Mouse (Mus musculus) heart, embryonic 12.5 days (tissue): ENCODE data around the gene Peg12. TPM values are rescaled to one million over a fixed set of nuclear protein-coding genes. Genes with fewer than 3 reads are reported as not detected.
A peak's percentile ranks its signal among the peaks of the same experiment; 100 is the strongest.

Experiments used
- ATAC-seq: fragments of 200-750 bp; cut with Nextera tagmentation; 2 replicates; pipeline ENCODE4 v1.8.0; 2017; ENCODE audit warnings: moderate TSS enrichment, moderate library complexity; ENCODE audit not compliant: insufficient number of reproducible peaks, low FRiP score
- H3K27ac ChIP-seq: fragments of 300-500 bp; sonication (generic); 2 replicates; pipeline ENCODE4 v1.5.1; 2016; ENCODE audit warnings: mild to moderate bottlenecking, moderate library complexity; ENCODE audit not compliant: poor library complexity, severe bottlenecking
- H3K27me3 ChIP-seq: fragments of 300-500 bp; sonication (generic); replicated peaks from 2 replicates; pipeline ENCODE4 v1.6.1; 2016; ENCODE audit warnings: mild to moderate bottlenecking, moderate library complexity
- H3K36me3 ChIP-seq: fragments of 300-500 bp; sonication (generic); 2 replicates; pipeline ENCODE4 v1.6.1; 2016; ENCODE audit warnings: mild to moderate bottlenecking, moderate library complexity
- H3K4me1 ChIP-seq: fragments of 300-500 bp; sonication (generic); replicated peaks from 2 replicates; pipeline ENCODE4 v1.6.1; 2016; ENCODE audit warnings: mild to moderate bottlenecking
- H3K4me2 ChIP-seq: fragments of 300-500 bp; sonication (generic); 2 replicates; pipeline ENCODE4 v1.6.1; 2016; ENCODE audit warnings: mild to moderate bottlenecking, moderate library complexity
- H3K4me3 ChIP-seq: fragments of 300-500 bp; sonication (generic); 2 replicates; pipeline ENCODE4 v1.5.1; 2016; ENCODE audit warnings: mild to moderate bottlenecking
- H3K9ac ChIP-seq: fragments of 300-500 bp; sonication (generic); 2 replicates; pipeline ENCODE4 v1.6.1; 2016; ENCODE audit warnings: mild to moderate bottlenecking, moderate library complexity
- H3K9me3 ChIP-seq: fragments of 300-500 bp; sonication (generic); replicated peaks from 2 replicates; pipeline ENCODE4 v1.6.1; 2016; ENCODE audit warnings: mild to moderate bottlenecking, moderate library complexity
- WGBS: fragments of 180-500 bp; shearing (Covaris S2); methylation state at CpG from one replicate; pipeline ENCODE4 v1.1.7; 2016; 5-methylcytosine and 5-hydroxymethylcytosine counted together
- polyA plus RNA-seq: library from polyadenylated mRNA; unstranded; fragments of >200 nt; fragmentation: Nextera tagmentation; extraction: Ambion mirVana; gene quantifications from 2 replicates; pipeline ENCODE4 v1.2.1, GENCODE M21; 2016

The Peg12 gene
- polyA plus RNA-seq, 1 experiment from 2014 or later = 11.9 TPM

DNA sequence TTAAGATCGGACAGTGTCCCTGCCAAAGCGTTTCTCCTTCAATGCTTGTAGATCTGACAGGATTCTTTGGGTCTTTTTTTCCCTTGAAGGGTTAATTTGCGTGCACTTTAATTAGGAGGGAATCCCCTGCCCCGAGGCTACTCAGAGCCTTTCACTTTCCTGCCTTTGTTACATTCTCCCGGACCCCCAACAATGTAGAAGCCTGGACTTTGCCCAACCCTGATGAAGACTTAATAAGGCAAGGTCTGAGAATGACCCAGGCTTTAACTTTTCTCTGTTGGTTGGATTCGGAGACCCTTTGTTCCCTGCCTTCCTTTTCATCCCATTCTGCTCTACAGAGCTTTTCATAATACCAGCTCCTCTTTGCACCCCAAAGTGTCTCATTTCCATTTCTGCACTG lies 43.7 kb downstream of the Peg12 start:
- H3K27ac ChIP-seq = no peak overlapping the region
- no peak overlapping the region for H3K9ac ChIP-seq
- no peak for ATAC-seq
- H3K9me3 ChIP-seq = peaks cover 30% of the 10 kb centered on the region
- 64% methylated on average over 6 of the region's 6 CpGs for WGBS
- peaks cover 11% of the 10 kb centered on the region for H3K4me1 ChIP-seq
- 0 out of 2 replicates have a peak, but pooled peaks cover 5% of the 10 kb centered on the region for H3K27me3 ChIP-seq
- H3K4me3 ChIP-seq = no peak overlapping the region
- no peak overlapping the region for H3K4me2 ChIP-seq
- H3K36me3 ChIP-seq = no peaks in the 10 kb centered on the region

DNA sequence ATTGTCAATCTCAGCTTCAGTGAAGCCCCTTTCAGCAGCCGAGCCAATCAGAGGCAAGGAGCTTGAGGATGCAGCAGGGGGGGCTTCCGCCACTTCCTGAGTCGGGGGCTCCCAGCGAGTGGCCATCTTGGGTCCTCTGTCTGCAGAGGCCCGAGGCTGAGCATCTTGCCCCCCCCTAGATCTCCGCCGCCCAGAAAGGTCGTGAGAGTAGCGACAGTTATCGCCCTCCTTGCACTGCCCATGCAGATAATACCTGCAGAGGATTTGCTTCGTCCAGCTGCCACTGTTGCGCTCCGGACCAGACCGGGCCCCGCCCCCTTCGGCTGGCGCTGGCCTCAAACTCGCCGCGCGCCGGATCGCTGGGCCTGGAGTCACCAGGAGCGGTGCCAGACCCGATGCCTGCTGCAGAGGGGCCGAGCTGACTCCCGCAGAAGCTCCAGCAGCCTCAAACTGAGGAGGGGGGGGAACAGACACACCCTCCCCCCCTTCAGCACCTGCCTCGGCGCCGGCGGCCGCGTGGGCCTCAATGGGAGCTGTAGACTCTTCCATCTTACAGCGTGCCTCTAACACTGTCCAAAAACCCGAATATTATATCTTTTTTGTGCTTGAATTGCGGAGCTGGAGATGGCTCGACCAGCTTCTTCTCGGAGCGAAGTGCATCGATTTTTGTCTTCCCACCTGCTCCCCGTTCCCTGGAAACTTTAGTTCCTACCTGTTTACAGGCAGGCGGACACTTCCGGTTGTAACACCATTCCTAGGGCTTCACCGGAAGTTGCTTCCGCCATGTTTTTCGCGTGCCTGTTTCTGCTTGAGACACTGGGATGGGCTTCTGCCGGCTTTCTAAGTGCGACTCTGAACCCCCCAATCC lies 44.6 kb downstream of the Peg12 start, which contains the start of gene Mkrn3:
Gene Mkrn3, minus strand, starts transcription at position 647 of the 868 bp plus-strand sequence.
- Histone ChIP-seq H3K27me3 (0 out of 2 replicates have a peak, but pooled peaks cover 5% of the 10 kb centered on the region), H3K36me3 (no peaks in the 10 kb centered on the region), H3K27ac (0 out of 2 replicates have a peak within 1 kb of the TSS, but pooled peaks have one; percentile 9), H3K4me2 (peak within 1 kb of the TSS; percentile 77), H3K9me3 (peaks cover 30% of the 10 kb centered on the region), H3K4me3 (peak within 1 kb of the TSS; percentile 75), H3K4me1 (peaks cover 11% of the 10 kb centered on the region), H3K9ac (peak within 1 kb of the TSS; percentile 82)
- ATAC-seq = peak; percentile 72
- 18% methylated on average over 49 of the region's 49 CpGs for WGBS

DNA sequence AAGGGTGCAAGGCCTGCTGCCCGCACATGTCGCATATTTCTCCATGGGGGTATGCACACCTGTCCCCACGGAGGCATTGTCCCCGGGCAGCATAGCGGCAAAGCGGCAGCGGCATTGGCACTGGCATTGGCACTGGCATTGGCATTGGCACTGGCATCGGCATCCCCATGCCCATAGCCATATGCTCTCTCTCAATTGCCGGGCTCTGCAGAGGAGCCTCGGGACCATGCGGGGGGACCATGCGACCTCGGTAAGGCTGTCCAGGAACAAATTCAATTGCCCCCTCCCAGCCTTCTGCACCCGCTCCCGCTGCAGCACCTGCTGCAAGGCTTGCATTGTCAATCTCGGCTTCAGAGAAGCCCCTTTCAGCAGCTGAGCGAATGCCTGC lies 45.2 kb downstream of the Peg12 start:
- H3K27me3 ChIP-seq = 0 out of 2 replicates have a peak, but pooled peaks cover 5% of the 10 kb centered on the region
- peak overlapping the region; percentile 82 for H3K9ac ChIP-seq
- ATAC-seq = no peak
- WGBS = 59% methylated on average over 17 of the region's 17 CpGs
- peaks cover 11% of the 10 kb centered on the region for H3K4me1 ChIP-seq
- peak overlapping the region; percentile 75 for H3K4me3 ChIP-seq
- H3K27ac ChIP-seq = no peak overlapping the region
- peaks cover 30% of the 10 kb centered on the region for H3K9me3 ChIP-seq
- no peaks in the 10 kb centered on the region for H3K36me3 ChIP-seq
- peak overlapping the region; percentile 77 for H3K4me2 ChIP-seq

DNA sequence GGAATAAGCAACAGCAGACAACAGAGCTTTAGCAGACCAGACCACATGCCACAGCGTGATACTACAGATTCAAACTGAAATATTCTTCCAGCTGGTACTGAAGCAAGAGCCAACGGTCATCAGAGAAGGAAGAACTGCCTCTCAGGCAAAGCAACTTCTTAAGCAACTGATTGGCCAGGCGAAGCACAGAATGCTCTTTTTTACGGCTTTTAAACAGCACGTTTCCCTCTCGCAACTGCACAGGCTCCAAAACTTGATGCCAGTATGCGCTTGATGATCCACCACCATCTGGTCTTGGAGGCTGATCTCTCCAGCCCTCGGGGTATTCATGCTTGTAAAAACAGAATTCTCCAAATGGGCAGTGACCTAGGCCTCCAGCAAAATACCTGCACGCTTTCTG lies 46.0 kb downstream of the Peg12 start:
- Histone ChIP-seq H3K9me3 (peaks cover 28% of the 10 kb centered on the region), H3K9ac (no peak overlapping the region), H3K27ac (no peak overlapping the region), H3K36me3 (no peaks in the 10 kb centered on the region), H3K4me3 (no peak overlapping the region), H3K4me1 (peaks cover 11% of the 10 kb centered on the region), H3K27me3 (0 out of 2 replicates have a peak, but pooled peaks cover 4% of the 10 kb centered on the region), H3K4me2 (peak overlapping the region; percentile 77)
- WGBS = 77% methylated on average over 9 of the region's 9 CpGs
- no peak for ATAC-seq

DNA sequence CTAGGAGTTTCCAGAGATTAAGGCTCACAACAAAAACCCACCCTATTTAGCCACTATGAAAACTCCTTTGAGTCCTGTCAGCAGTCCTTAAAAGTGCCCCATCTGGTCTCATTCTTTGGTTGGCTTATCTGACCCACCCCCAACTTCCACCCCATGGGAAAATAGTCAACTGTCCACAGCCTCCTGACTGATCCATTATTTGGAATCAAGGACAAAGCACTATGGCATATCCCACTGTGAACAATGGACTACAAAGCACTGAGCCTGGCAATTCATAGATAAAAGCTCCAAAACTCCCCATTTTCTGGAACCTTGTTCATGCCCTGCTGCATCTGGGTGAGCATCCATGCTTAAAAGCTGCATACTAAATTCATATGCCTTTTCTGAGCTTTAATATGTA lies 48.1 kb downstream of the Peg12 start:
- peaks cover 26% of the 10 kb centered on the region for H3K9me3 ChIP-seq
- peaks cover 11% of the 10 kb centered on the region for H3K4me1 ChIP-seq
- no peaks in the 10 kb centered on the region for H3K36me3 ChIP-seq
- H3K4me3 ChIP-seq = no peak overlapping the region
- H3K27ac ChIP-seq = no peak overlapping the region
- no peak overlapping the region for H3K9ac ChIP-seq
- ATAC-seq = no peak
- H3K27me3 ChIP-seq = no peaks in the 10 kb centered on the region
- H3K4me2 ChIP-seq = no peak overlapping the region

DNA sequence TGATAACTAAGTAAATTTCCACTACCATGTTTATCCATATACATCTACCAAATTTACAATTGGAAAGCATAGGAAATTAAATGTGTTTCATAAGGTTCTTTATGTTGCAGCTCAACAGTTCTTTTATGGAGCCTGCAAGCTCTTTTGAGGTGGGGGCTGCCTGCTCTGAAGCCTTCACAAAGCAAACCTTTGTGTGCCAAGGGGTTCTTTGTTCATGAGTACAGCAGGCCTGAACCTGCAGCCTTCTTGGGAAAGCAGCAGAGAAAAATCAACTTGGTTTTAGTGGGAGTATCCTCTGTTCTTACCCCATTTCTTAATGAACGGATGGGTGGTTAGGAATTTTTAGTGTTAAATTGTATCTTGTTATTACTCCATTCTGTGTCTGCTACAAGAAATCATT lies 49.1 kb downstream of the Peg12 start:
- no peak overlapping the region for H3K27ac ChIP-seq
- peaks cover 22% of the 10 kb centered on the region for H3K9me3 ChIP-seq
- H3K27me3 ChIP-seq = no peaks in the 10 kb centered on the region
- 64% methylated on average over 1 of the region's 1 CpGs for WGBS
- peaks cover 11% of the 10 kb centered on the region for H3K4me1 ChIP-seq
- no peak for ATAC-seq
- H3K9ac ChIP-seq = no peak overlapping the region
- no peaks in the 10 kb centered on the region for H3K36me3 ChIP-seq
- no peak overlapping the region for H3K4me2 ChIP-seq
- no peak overlapping the region for H3K4me3 ChIP-seq

Other genes with a start within 250 kb of the Peg12 start
- gene Ndn, start 117.9 kb downstream of the Peg12 start, polyA plus RNA-seq = 63.0 and 64.3 TPM in 2 replicates
- gene Magel2, start 87.5 kb downstream of the Peg12 start, polyA plus RNA-seq = 0.46 and 0.49 TPM in 2 replicates
- gene Mkrn3, start 44.4 kb downstream of the Peg12 start, polyA plus RNA-seq = 2.7 and 3.4 TPM in 2 replicates